Mouse (Mus musculus) heart, adult 2 months (tissue): ENCODE data around the gene Plpp3. TPM values are rescaled to one million over a fixed set of nuclear protein-coding genes. Genes with fewer than 3 reads are reported as not detected.

Experiments
- DNase-seq, 2 experiments: peaks; one replicate each; pipeline ENCODE4 v3.0.0; 2021
- H3K27ac ChIP-seq: fragments of 200-600 bp; 2 replicates; pipeline ENCODE4 v1.8.1; 2022
- H3K27me3 ChIP-seq: fragments of 200-500 bp; 2 replicates; pipeline ENCODE4 v1.6.1; 2012; ENCODE audit warnings: mild to moderate bottlenecking, low read length, inconsistent platforms, mixed read lengths; ENCODE audit not compliant: control insufficient read depth, insufficient read depth
- H3K36me3 ChIP-seq: fragments of 200-500 bp; 2 replicates; pipeline ENCODE4 v1.6.1; 2012; ENCODE audit warnings: low read length, inconsistent platforms; ENCODE audit not compliant: control insufficient read depth, insufficient read depth
- H3K4me1 ChIP-seq: fragments of 200-500 bp; 2 replicates; pipeline ENCODE4 v1.6.1; 2011; ENCODE audit warnings: low read length; ENCODE audit not compliant: control insufficient read depth, insufficient read depth
- H3K4me3 ChIP-seq: fragments of 200-600 bp; 2 replicates; pipeline ENCODE4 v1.8.1; 2022
- H3K79me2 ChIP-seq: fragments of 200-500 bp; replicated peaks from 2 replicates; pipeline ENCODE4 v1.6.1; 2012; ENCODE audit warnings: mild to moderate bottlenecking, inconsistent platforms, low read length, moderate library complexity, mixed read lengths; ENCODE audit not compliant: control insufficient read depth, insufficient read depth
- H3K9ac ChIP-seq: fragments of 200-500 bp; 2 replicates; pipeline ENCODE4 v1.6.1; 2012; ENCODE audit warnings: low read depth, mild to moderate bottlenecking, control low read depth, inconsistent platforms, low read length, mixed read lengths
- CTCF ChIP-seq: fragments of 200-600 bp; IDR thresholded peaks from 2 replicates; pipeline ENCODE4 v1.8.1; 2022; ENCODE audit warnings: antibody characterized with exemption, mild to moderate bottlenecking, moderate library complexity
- EP300 ChIP-seq: fragments of 200-500 bp; IDR thresholded peaks from 2 replicates; pipeline ENCODE4 v1.6.1; 2011; ENCODE audit warnings: low read depth, low read length, control low read depth; ENCODE audit not compliant: insufficient read depth
- POLR2A ChIP-seq: fragments of 200-500 bp; IDR thresholded peaks from 2 replicates; pipeline ENCODE4 v1.6.1; 2011; ENCODE audit warnings: mild to moderate bottlenecking, low read depth, low read length, control low read depth; ENCODE audit not compliant: insufficient read depth
- WGBS: fragments of 180-500 bp; shearing (Covaris S2); methylation state at CpG from one replicate; pipeline ENCODE4 v1.1.7; 2018; 5-methylcytosine and 5-hydroxymethylcytosine counted together
- intact Hi-C: fragments of 180-260 bp; cut with DNase I; formaldehyde crosslinking; loops from one replicate; pipeline ENCODE4 v1.15.1; 2025
- polyA plus RNA-seq: library from polyadenylated mRNA; depleted of rRNA; stranded (reverse); fragments of >200 nt; gene quantifications from 2 replicates; pipeline ENCODE4 v1.2.3, GENCODE M21; 2012
- total RNA-seq, 2 experiments: library from RNA; stranded (reverse); gene quantifications; 2 replicates each; pipeline ENCODE4 v1.2.3; 2021

Gene Plpp3
- total and polyA plus RNA-seq, 3 experiments: 64.8 to 76.9 (median 74.0) TPM

DNA sequence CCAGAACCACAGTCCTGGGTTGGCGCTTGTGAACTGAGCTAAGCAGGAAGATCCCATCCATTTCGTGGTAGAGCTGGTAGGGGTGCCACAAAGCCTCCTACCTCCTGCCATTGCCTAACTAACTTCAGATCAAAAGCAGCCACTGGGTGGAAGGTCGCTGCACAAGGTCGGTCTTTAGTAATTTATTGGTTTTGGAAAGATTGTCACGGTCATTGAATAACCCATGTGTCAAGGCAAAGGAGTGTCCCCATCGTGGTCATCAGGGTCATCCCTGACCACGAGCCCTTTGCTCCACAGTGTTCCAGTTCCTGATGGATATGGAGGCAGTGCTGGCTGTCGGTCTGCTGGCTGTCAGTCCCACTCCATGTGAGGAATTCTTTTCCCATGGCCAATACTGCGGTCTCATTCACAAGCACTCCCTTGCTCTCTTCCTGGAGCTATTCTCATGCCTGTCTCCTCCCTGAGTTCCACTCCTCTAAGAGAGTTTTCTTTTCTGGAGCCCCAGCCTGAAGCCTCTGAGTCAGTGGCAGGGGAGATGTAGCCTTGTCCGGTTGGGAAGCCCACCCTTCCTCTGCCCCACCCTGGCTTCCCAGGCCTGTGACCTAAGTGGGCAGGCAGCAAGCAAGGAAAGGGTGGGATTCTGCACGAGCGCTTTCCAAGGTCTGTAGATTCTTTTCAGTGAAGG is 58.7 kb downstream of the Plpp3 start:
- no peaks in the 10 kb centered on the region for H3K27me3 ChIP-seq
- no peak overlapping the region for H3K4me3 ChIP-seq
- no peak for TF ChIP-seq POLR2A
- 0 out of 2 replicates have a peak, but pooled peaks have one; percentile 6 for TF ChIP-seq EP300
- peak in 1 of 2 experiments; percentile 55 for DNase-seq
- peak overlapping the region; percentile 66 for H3K27ac ChIP-seq
- peaks cover 39% of the 10 kb centered on the region for H3K36me3 ChIP-seq
- peaks cover 18% of the 10 kb centered on the region for H3K4me1 ChIP-seq
- 45% methylated on average over 12 of the region's 12 CpGs for WGBS
- 0 out of 2 replicates have a peak, but pooled peaks cover 1% of the 10 kb centered on the region for H3K79me2 ChIP-seq
- intact Hi-C loops: loop anchor here (1.0 to 5.0 kb wide), 6 partner anchors 11 to 336 kb away; no protein-coding TSS in a partner anchor
- H3K9ac ChIP-seq: no peak overlapping the region

- peaks cover 48% of the 10 kb centered on the region for H3K36me3 ChIP-seq
- intact Hi-C loops: loop anchor here (5.0 kb wide), 4 partner anchors 89 to 334 kb away; no protein-coding TSS in a partner anchor
- peak overlapping the region; percentile 48 for H3K27ac ChIP-seq
- H3K4me1 ChIP-seq: peaks cover 19% of the 10 kb centered on the region
- peak; percentile 71; the same call in 1 of the 2 replicates for TF ChIP-seq EP300
- no peak for TF ChIP-seq CTCF
- WGBS: 46% methylated on average over 10 of the region's 10 CpGs
- H3K27me3 ChIP-seq: no peaks in the 10 kb centered on the region
- no peak overlapping the region for H3K9ac ChIP-seq
- H3K4me3 ChIP-seq: no peak overlapping the region
- peak in 1 of 2 experiments; percentile 34 for DNase-seq
- no peaks in the 10 kb centered on the region for H3K79me2 ChIP-seq
Measured at GRCm38 (mm10) chr4:105218202-105218601, 61.1 kb downstream of the Plpp3 start.

- Histone ChIP-seq H3K4me3 (no peak overlapping the region), H3K27ac (no peak overlapping the region), H3K9ac (no peak overlapping the region), H3K27me3 (no peaks in the 10 kb centered on the region), H3K4me1 (peaks cover 24% of the 10 kb centered on the region), H3K36me3 (peaks cover 44% of the 10 kb centered on the region), H3K79me2 (no peaks in the 10 kb centered on the region)
- WGBS: 88% methylated on average over 13 of the region's 13 CpGs
- no peak for TF ChIP-seq POLR2A
- no peak for TF ChIP-seq EP300
- TF ChIP-seq CTCF: no peak
- no peak for DNase-seq
- intact Hi-C loops: loop anchor here (5.0 kb wide), 4 partner anchors 88 to 333 kb away; no protein-coding TSS in a partner anchor
Measured at GRCm38 (mm10) chr4:105219316-105219715, 62.2 kb downstream of the Plpp3 start.

DNA sequence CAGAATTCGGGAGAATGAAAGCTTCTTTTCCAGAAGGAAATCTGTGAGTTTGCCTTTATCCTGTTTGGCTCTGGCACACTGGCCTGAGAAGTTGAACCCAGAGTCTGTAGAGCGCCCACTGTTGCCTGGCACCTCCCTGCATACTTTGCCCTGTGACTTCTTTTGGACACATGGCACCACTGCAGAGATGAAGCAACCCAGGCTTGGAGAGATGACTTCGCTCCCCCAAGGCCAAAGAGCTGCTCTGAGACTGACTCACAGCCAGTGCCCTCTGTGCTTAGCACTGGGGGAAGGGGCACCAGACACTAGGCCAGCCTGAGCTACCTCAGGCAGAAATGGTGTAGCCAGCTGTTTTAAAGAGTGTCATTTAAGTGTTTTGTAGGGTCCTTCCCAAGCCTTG is 63.7 kb downstream of the Plpp3 start:
- Histone ChIP-seq H3K79me2 (no peaks in the 10 kb centered on the region), H3K9ac (no peak overlapping the region), H3K27me3 (no peaks in the 10 kb centered on the region), H3K4me3 (no peak overlapping the region), H3K4me1 (peaks cover 20% of the 10 kb centered on the region), H3K27ac (peak overlapping the region; percentile 19; the same call in 1 of the 2 replicates), H3K36me3 (peaks cover 42% of the 10 kb centered on the region)
- intact Hi-C loops: no loop called here
- DNase-seq: no peak
- WGBS: 79% methylated on average over 3 of the region's 3 CpGs
- TF ChIP-seq POLR2A: no peak
- TF ChIP-seq EP300: no peak
- no peak for TF ChIP-seq CTCF

DNA sequence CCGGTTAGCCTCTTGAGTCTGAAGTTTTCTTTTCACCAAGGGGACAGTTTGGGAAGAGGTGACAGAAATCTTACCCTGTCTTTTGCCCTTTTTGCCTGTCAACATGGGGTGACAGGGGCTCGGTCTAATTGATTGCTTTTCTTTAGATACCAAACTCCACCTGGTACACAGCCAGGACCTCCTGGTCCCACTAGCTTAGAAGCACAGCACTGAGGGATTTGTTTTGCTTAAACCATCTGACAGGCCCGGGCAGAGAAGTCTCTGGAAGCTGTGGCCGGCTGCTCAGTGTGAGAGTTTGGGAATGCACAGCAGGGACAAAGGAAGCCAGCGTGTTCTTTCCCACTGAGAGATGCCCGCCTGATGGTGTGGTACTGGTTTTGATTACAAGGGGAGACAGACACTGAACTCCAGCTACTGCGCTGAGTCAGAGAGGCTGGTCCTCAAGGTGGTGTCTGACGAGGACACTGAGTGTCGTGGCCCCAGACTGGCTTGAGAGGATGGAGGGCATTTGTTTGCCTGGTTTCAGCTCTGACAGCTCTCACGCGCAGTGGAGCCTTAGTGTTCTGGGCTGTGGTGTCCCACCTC is 64.2 kb downstream of the Plpp3 start:
- Histone ChIP-seq H3K27me3 (no peaks in the 10 kb centered on the region), H3K36me3 (peaks cover 42% of the 10 kb centered on the region), H3K9ac (no peak overlapping the region), H3K27ac (peak overlapping the region; percentile 19; the same call in 1 of the 2 replicates), H3K4me1 (peaks cover 20% of the 10 kb centered on the region), H3K4me3 (no peak overlapping the region), H3K79me2 (no peaks in the 10 kb centered on the region)
- WGBS: 85% methylated on average over 11 of the region's 11 CpGs
- TF ChIP-seq EP300: no peak
- TF ChIP-seq CTCF: no peak
- TF ChIP-seq POLR2A: no peak
- intact Hi-C loops: no loop called here
- DNase-seq: no peak

- peaks cover 43% of the 10 kb centered on the region for H3K36me3 ChIP-seq
- H3K4me3 ChIP-seq: no peak overlapping the region
- intact Hi-C loops: no loop called here
- no peaks in the 10 kb centered on the region for H3K27me3 ChIP-seq
- no peak for TF ChIP-seq POLR2A
- TF ChIP-seq EP300: no peak
- no peak for TF ChIP-seq CTCF
- no peak overlapping the region for H3K9ac ChIP-seq
- peak overlapping the region; percentile 42 for H3K27ac ChIP-seq
- H3K79me2 ChIP-seq: no peaks in the 10 kb centered on the region
- no peak for DNase-seq
- peaks cover 22% of the 10 kb centered on the region for H3K4me1 ChIP-seq
- 44% methylated on average over 5 of the region's 5 CpGs for WGBS
Measured at GRCm38 (mm10) chr4:105223101-105223924, 66.2 kb downstream of the Plpp3 start.
